Mouse (Mus musculus) CH12.LX (cell line): ENCODE results near the gene B4galt3.

Source experiments
- E2F4 ChIP-seq: IDR thresholded peaks from 2 replicates; pipeline ENCODE4 v1.6.1; 2011; ENCODE audit warnings: low read depth, low read length, improper control_type of control experiment; ENCODE audit not compliant: insufficient replicate concordance
- EP300 ChIP-seq: IDR thresholded peaks from 2 replicates; pipeline ENCODE4 v1.6.1; 2011; ENCODE audit warnings: low read length, improper control_type of control experiment
- POLR2A ChIP-seq: IDR thresholded peaks from 2 replicates; pipeline ENCODE4 v1.6.1; 2011; ENCODE audit warnings: low read depth, mild to moderate bottlenecking, improper control_type of control experiment, low read length
- ZC3H11A ChIP-seq: IDR thresholded peaks from 2 replicates; pipeline ENCODE4 v1.6.1; 2012; ENCODE audit warnings: low read depth, mild to moderate bottlenecking, inconsistent platforms, low read length, improper control_type of control experiment

DNA sequence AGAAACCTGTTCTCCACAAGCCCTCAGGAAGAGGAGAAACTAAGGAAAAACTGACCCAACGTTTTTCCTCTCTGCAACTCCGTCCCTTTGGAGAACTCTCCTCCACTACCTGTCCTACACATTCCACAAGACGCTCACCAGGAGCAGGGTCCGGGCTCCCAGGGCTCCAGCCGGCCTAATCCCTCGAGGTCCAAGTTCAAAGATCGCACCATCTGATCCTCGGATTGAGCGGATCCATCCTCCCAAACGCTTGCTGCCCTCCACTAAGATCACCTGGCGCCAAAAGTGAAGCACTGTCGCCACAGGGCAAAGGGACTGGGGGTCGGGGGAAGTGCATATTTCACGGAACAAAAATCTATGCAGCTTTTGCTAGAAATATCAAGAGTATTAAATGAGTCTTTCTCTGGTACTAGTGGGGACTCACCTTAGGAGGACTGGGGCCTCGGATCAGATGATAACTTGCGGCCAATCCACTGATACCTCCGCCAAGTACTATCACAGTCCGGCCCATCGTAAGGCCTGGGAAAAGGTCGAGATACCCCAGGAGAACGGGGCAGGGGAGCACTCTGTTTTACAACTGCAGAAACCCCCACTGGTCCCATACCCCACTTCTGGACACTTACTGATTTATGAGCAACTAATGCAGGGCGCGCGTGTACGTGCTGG lies 10.3 kb downstream of the B4galt3 start:
- TF ChIP-seq ZC3H11A (no peak), EP300 (no peak), POLR2A (no peak), E2F4 (no peak)
